Mouse (Mus musculus) spleen, adult 18-20 months (tissue): ENCODE data around the gene Olfr473.
"Not testable (repeated sequence)": the region's sequence is repeated elsewhere in the genome, so short reads cannot be mapped to it uniquely, and the experiment has no call there.

Experiments used
- DNase-seq, 2 experiments: peaks; one replicate each; pipeline ENCODE4 v3.0.0; 2022; ENCODE audit warnings: mixed read lengths in 2 of 2

Olfr473 gene

DNA sequence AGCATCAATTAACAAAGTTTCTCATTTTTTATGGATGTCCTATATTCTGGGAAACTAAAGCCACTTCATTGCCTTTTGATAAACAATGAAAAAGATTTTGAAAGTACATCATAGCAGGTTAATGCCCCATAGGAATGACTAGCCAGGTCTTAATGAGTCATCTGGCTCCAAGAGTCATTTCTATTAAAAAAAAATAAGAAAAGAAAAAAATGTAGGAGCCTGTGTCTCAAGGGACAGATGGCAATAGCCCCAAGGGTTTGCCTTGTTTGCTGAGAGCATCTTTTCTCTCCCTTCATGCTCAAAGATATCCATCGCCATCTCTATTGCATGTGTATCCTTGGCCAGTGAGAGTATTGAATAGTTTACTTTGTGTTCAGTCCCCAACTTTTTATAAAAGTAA lies at the start of gene Olfr473:
Gene Olfr473 (plus strand): TSS at position 301 of the 400 bp plus-strand sequence.
- DNase-seq: no peak

DNA sequence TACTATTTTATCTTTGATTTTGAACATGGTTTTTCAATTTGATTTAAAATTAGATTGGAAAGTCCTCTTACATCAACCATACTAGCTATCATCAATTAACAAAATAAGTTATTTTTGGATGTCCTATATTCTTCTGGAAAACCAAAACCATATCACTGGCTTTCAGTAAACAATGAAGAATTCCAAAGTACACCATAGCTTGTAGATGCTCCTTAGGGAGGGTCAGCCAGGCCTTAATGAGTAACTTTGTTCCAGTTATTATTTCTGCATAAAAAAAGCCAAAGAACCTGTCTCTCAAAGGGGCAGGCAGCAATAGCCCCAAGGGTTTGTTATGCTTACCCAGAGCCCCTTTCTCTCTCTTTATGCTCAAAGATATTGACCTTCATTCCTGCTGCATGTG lies 32.6 kb upstream of the Olfr473 start, which contains the start of gene Olfr472:
Gene Olfr472 (plus strand): TSS at position 301 of the 400 bp plus-strand sequence.
- DNase-seq: no peak

DNA sequence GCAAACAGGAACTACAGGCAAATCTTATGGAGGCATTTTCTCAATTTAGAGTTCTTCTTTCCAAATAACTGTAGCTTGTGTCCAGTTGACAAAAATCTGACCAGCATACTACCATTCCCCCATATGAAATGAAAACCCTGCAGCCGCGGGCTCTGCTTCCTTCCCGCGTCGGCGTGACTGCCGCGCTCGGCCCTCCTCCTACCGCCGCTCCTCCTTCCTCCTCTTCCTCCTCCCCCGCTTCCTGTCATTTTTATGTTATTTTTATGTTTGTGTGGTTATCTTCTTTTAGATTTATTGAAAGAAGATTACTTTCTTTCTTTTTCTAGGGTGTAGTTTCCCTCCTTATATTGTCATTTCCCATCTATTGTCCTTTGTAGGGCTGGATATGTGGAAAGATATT lies 22.3 kb downstream of the Olfr473 start:
- DNase-seq: not testable (repeated sequence)

DNA sequence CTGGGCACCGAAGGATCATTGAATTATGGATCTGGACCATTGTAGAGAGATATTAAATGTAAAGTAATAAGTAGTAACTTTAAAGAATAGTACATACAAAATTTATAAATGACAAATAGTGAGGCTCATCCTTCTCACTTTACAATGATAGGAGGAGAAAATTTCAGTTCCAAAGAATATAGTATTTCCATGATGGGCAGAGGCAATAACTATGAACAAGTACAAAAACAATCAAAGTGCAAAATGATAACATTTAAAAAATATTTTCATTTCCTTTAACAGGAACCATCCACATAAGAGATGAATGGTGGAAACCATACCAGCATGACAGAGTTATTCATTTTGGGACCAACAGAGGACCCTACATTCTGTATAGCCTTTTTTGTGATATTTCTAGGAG lies 24.1 kb downstream of the Olfr473 start, which contains the start of gene Olfr474:
Gene Olfr474 (plus strand): TSS at position 301 of the 400 bp plus-strand sequence.
- no peak for DNase-seq

DNA sequence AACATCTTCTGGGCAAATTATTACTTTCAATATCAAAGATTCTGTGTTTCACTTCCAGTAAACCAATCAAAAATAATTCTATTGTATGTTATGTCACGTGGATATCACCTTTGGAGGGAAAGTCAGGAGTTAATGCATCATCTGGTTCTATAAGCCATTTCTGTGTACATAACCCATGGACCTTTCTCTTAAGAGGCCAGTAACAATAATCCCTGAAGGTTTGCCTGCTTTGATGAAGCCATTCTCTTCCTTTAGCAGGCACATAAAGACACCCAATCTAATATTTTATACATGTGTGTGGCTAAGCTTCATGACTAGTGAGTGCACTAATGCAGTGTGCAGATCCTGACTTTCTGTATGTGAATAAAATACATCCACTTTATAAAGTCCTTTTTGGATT lies 34.3 kb downstream of the Olfr473 start, which contains the start of gene Olfr476:
Gene Olfr476 (plus strand): TSS at position 301 of the 400 bp plus-strand sequence.
- DNase-seq: no peak
